Mouse (Mus musculus) heart, postnatal 4 days (tissue): Measurements from ENCODE around the gene Slc39a11. TPM values are rescaled to one million over a fixed set of nuclear protein-coding genes. Genes with fewer than 3 reads are reported as not detected.
"Not testable (repeated sequence)": the region's sequence is repeated elsewhere in the genome, so short reads cannot be mapped to it uniquely, and the experiment has no call there.

ENCODE experiments used
- DNase-seq: peaks from one replicate; pipeline ENCODE4 v3.0.0; 2021
- total RNA-seq, 2 experiments: library from RNA; stranded (reverse); gene quantifications; 2 replicates each; pipeline ENCODE4 v1.2.3; 2021

Gene Slc39a11
- total RNA-seq, 2 experiments from 2014 or later = 8.2 to 9.5 TPM

DNA sequence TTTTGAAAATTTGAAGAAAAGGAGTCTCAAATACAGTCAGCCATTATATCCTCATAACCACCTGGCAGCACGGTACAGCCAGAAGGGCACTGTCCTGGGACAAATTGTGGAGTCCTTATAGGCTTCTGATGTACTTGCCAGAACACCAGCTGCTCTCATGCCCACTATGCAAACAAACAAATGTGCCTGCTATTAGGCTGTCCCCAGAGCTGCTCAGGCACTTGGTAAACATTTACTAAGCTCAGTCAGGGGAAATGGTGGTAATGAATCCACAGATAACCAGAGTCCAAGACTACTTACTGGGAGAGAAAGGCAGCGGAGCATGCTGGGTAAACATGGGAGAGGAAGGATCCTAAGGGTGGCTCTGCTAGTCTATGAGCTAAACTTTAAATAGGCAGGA lies 17.2 kb upstream of the Slc39a11 start:
- DNase-seq = no peak

DNA sequence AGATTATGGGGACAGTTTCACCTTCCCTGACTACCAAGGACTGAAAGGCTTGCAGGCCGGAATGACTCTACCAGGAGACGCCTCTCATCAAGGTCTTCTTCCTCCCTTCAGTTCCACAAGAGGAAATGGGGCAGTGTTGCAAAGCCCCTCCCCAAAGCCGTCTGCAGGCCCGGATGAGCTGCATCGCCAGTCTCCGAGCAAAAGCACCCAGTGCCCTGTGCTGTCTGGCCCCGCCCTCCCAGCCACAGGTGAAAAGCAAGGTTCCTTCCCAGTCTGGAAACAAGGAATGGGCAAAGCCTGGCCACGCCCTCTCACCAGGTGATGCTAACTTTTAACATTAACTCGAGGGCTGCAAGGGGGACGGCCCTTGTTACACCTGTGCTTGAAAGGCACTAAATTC lies 16.8 kb upstream of the Slc39a11 start:
- no peak for DNase-seq

DNA sequence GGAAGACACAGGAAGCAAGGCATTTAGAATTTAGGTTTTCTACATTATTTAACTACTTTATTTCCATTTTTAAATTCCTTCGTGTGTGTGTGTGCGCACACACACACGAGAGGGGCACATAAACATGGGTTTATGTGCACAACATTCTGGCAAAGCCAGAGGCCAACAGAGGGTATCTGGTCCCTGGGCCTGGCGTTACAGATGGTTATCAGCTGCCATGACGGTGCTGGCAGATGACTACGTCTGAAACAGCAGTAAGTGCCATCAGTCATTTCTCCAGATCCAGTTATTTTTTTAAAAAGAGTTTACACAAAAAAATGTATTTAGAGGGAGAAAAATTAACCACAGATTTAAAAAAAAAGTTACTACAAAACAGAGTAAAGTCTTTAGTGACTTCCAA lies 16.3 kb upstream of the Slc39a11 start:
- DNase-seq = no peak

DNA sequence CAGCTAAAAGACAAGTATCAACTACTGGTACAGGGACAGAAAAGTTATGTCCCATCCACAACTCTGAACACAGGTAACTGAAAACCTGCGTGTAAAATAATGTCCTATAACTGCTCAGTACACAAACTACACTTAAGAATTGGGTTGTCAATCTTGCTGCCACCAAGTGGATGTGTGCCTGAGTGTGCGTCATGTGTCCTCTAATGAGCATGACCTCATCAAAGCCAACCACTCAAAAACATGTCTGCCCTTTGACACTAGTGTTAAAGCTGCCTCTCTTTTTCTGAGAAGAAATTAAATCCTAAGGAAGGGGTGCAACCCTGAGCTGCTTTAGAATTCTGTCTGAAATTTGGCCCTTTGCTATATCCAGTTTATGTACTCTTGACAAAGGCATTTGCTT lies 14.4 kb upstream of the Slc39a11 start:
- no peak for DNase-seq

DNA sequence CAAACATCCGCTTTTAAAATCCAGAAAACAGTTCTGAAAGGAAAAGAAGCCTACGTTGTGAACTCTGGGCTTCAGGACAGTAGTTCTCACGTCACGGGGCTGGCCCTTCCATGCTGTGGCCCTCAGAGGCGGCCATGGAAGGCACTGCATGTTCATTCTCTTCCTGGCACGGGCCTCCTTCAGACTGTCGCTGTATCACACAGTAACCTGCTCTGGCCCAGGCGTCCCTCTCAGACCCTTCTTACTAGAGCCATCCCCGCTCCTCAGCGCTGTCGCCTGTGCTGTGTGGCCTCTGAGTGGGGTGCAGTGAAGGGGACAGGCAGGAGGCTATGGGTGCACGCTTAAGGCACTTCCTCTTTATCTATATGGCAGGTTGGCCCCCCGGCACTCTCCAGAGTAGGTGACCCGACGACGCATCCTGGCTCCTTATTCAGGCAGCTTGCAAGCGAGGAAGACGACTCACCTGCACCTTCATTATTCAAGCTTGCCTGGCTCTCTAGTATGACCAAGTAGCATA lies 12.0 kb upstream of the Slc39a11 start:
- no peak for DNase-seq

DNA sequence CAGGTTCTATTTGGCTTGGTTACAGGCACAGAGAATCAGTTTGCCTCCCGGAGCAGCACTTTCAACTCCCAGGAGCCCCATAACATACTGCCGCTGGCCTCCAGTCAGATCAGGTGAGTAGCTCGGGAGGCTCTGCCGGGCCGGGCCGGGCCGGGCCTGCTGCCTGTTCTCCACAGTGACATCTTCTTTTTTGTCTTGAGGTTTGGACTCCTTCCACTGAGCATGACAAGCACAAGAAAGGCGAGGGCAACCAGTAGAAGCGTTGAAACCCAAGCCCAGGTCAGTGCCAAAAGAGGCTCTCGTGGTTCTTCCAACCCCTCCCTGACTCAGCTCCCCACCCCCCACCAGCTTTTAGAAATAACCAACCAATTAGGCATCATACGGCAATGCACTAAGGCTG lies 11.1 kb upstream of the Slc39a11 start:
- no peak for DNase-seq

DNA sequence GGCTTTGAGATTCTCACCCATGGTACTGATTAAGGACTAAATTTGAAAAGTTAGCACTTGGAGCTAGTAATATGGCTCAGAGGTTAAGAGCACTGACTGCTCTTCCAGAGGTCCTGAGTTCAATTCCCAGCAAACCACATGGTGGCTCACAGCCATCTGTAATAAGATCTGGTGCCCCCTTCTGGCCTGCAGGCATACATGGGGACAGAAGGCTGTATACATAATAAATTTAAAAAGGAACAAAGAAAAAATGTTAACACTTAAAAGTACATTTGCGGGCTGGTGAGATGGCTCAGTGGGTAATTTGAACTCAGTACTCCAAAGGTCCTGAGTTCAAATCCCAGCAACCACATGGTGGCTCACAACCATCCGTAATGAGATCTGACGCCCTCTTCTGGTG lies 10.3 kb upstream of the Slc39a11 start:
- DNase-seq = not testable (repeated sequence)

DNA sequence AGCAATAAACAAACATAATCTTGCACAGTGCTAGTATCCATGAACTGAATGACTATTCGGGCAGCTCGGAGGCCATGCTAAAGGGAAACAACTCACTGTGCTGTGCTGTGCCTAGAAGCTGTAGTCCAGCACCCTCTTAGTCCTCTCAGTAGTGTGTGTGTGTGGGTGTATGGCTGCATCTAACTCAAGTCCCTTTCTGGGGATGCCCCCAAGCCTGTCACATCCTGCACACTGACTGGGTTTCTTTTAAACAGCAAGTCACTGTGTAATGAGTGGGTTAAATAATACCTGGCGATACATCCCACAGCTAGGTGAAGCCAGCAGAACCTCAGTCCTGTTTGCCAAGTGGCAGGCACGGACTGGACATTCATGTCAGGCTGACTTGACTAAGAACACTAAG lies 8.9 kb upstream of the Slc39a11 start:
- no peak for DNase-seq

DNA sequence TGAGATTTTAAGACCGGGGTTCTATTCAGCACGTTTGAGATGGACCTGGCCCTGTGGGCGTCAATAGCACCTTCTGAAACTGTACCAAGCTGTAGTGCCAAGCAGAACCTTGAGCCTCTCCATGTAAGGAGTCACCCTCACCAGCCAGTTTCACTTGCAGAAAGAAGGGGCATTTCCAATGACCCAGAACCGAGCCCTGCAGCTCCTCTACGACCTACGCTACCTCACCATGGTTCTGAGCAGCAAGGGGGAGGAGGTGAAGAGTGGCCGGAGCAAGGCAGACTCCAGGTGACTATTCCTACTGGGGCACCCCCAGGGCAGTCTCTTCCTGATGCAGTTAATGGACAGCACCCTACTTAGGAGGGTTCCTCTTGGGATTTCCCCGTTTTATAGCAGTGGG lies 8.4 kb upstream of the Slc39a11 start:
- no peak for DNase-seq

DNA sequence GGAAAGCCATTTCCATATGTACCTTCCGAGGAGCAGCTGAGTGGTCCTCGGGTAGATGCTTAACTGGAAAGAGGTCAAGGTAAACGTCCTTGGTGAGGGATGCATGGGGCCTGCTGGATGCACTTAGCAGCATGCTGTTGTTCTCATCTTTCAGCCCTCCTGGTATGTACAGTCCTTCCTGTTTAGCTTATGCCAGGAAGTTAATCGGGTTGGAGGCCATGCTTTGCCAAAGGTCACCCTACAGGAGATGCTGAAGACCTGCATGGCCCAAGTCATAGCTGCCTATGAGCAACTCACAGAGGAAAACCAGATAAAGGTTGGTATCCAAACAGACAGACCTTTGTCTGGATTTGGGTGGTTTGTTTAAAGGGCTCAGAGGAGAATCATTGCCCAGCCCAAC lies 7.3 kb upstream of the Slc39a11 start:
- no peak for DNase-seq

DNA sequence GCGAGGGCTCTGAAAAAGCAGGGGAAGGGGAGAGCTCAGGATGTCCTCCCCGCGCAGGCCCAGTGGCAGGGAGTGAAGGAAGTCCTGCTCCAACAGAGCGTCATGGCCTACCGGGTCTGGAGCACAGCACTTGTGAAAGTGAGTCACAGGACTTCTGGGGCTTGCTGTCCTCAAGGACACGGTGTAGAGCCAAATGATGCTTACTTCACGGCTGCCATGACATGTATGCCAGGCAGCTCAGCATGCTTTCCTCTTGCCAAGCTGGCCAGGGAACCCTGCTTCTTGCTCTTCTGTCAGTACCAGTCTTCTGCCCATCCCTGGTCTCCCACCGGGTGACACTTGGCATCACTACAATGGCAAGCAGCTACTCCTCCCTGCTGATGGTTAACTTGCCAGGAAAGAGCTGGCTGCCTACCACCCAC lies 6.6 kb upstream of the Slc39a11 start:
- DNase-seq = no peak

DNA sequence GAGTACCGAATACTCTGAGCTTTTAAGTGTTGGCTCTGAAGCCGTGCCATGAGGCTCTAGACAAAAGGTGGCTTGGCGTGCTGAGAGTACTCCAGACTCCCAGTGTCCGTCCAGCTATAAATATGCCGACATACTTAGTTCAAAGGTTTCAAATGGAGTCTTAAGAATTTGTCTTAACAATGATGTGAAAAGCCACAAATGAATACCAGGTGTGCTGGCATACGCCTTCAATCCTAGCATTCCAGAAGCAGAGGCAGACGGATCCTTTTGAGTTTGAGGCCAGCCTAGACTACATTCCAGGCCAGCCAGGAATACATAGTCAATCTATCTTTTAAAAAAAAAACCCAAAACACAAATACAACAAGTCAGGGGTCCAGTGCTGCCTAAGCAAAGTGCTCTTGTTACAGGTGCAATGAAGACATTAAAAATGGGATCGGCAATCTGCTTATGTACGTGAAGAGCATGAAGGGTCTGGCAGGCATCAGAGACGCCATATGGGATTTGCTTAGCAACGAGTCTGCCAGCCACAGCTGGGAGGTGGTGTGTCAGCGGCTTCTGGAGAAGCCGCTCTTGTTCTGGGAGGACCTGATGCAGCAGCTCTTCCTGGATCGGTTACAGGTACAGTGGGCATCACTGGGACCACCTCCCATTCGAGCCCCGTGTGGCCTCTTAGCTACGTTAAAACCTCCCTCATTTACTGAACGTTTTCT lies 4.8 kb upstream of the Slc39a11 start:
- no peak for DNase-seq

DNA sequence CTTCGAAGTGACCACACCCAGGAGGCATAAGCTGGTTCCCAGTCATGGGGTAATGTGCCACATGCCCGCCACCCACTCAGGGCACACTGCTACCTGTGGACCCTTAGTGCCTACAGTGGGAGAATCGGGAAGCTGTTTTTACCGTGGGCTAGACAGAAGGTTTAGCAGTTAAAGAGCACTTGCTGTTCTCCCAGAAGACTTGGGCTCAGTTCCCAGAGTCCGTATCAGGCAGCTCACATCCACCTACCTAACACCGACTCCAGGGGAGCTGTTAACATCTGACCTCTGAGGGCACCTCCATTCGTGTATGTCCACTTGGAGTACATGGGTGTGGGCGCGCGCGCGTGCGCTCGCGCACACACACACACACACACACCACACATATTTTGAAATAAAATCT lies 4.2 kb upstream of the Slc39a11 start:
- no peak for DNase-seq

DNA sequence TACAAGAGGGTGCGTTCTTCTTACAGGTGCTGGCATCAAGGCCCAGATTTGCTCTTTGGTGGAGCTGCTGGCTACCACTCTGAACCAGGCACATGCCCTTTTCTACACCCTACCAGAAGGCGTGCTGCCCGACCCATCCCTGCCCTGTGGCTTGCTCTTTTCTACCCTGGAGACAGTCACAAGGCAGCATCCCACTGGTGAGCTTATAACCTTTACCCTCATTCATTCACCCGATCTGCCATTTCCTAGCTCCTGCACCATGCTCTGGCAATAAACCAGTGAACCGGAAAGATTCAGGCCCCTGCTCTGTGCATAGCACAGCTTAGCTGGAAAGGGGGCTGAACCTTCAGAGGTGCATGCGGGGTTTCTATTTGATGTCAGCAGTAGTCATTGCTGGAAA lies 2.6 kb upstream of the Slc39a11 start:
- no peak for DNase-seq

DNA sequence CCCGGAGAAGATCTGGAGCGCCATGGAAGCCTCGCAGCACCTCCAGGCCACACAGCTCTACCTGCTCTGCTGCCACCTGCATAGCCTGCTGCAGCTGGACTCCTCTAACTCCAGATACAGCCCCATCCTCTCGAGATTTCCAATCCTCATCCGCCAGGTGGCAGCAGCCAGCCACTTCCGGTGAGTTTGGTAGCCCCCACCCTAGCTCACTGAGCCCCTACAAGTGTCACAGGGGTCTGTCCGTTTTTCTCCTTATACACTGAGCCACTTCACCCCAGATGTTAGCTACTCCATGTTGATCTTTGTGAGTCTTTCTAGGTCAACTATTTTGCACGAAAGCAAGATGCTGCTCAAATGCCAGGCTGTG lies 2.0 kb upstream of the Slc39a11 start:
- peak; percentile 60 for DNase-seq

DNA sequence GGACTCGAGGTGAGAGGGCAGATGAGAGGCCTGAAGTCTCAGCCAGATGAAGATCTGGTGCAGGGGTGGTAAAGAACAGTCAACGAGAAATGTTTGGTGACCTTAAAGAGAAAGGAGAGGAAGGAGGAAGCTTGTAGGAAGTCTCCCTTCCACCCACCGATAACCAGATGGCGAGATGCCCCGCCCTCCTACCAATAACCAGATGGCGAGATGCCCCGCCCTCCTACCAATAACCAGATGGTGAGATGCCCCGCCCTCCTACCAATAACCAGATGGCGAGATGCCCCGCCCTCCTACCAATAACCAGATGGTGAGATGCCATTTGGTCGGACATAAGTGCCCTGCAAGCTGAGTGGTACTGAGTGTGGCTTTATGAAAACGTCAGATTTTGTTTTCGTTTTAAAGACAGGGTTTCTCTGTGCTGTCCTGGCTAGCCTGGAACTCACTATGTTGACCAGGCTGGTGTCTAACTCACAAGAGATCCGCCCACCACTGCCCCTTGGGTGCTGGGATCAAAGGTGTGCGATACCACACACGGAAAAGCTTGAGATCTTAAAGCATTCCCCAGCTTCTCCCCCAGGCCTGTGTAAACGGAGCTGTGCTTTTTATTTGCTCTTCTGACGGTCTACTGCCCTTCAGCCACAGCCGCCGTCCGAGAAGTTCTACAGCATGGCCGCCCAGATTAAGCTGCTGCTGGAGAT lies 1.5 kb upstream of the Slc39a11 start:
- DNase-seq = no peak

DNA sequence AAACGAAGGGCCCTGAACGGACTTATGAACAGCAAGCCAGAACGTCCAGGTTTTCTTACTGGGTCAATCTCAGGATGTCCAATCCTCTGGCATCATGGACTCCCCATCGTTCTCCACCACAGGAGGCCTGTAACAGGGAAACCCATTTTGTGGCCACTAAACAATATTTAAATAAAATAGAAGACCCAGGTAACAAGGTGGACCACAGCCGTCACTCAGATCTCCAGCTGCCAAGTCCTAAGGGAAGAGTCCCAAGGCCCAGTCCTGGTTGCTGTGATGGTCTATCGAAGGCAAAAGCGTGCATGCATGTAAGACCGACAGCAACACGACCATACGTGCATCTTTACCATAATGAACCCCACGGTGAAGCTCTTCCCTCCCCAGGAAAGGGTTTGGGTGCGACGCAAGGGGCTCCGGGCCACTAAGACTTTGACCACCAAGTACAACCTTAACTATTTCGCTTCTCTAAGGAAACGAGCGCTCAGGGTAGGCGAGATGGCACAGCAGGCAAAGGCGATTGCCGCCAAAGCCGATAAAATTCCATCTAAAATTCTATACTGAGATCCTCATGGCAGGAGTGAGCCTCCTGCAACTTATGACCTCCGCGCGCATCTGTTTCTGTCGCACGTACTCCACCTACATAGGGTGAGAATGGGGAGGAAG lies 1.1 kb downstream of the Slc39a11 start, which contains the start of gene Cog1:
Gene Cog1 (plus strand): TSS at position 480 of the 663 bp plus-strand sequence.
- DNase-seq = no peak

DNA sequence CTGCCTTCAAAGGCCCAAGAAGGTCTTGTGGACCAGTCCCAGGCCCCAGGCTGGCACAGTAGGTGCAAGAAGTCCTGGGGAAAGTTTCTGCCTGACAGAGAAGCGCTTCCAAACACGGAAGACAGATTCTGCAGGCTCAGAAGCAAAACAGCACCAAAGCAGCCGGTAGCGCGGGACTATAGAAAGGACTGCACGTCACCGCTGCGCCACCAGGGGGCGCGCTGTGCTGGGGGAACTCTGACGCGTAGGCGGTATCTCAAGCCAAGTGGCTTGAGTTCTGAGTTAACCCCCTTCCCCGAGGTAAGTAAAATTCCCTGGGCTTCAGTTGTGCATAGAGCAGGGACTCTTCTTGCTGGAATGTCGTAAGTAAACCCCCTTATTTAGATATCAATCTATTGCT lies 1.7 kb downstream of the Slc39a11 start:
- DNase-seq = peak; percentile 88

DNA sequence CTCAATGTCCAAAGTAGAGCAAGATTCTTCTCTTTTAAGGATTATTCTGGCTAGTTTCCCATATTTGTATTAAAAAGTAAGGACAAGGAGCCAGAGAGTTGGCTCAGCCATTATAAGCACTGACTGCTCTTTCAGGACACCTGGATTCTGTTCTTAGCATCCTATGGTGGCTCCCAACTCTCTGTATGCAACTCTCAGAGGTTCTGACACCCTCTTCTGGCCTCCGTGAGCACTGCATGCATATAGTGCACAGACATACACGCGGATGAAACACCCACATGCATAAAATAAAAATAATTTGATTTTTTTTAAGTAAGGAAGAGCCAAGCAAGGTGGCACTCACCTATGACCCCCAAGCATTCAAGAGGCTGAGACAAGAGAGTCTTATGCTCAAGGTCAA lies 4.7 kb downstream of the Slc39a11 start:
- DNase-seq = no peak

DNA sequence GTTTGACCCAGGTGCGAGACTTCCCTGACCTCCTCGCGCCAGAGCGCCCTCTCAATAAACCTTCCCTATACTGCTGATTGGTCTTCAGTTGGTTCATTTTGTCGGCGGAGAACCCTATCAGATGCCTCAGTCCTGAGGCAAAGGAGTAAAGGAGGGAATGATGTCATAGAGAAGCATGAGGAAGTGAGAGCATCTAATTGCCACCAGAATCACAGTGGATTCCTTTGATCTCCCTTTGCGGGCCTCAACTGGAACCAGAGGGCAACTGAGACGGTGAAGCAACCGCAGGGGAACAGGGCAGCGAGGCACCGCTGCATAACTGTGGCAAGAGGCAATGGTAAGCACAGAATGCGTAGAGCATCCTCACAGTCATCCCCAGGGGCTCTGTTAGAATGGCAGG lies 11.2 kb downstream of the Slc39a11 start:
- no peak for DNase-seq

DNA sequence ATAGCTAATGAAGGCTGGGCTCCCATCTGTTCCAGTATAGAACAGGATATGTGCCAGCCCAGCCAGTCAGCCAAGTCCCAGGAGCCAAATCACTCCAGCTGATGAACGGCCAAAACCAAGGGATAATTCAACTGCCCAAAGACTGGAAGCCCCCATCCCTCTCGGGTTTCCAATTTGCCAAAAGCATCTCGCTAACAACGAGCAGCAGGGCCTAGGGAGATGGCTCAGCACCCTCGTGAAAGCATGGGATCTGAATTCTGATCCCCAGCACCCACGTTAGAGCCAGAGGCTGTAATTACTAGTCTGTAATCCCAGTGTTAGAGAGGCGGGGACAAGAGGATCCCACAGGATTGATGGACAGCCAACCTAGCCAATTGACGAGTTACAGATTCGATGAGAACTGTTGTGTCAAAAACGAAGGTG lies 15.2 kb downstream of the Slc39a11 start:
- DNase-seq = no peak

DNA sequence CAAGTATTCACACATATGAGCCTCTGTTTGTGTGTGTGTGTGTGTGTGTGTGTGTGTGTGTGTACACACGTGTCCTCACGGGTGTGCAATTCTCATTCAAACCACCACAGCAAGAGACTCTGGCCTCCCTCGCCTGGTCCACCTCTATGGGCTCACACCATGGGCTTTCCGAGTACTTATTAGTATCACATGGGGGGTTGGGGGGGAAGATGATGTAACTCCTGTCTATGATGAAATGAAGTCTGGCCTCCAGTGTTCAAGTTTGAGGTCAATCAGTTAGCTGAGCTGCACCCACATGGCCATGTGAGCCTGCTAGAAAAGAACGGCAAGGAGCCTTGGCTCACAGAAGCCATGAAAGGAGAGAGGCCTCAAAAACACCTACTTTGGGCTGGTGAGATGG lies 16.5 kb downstream of the Slc39a11 start:
- DNase-seq = no peak

DNA sequence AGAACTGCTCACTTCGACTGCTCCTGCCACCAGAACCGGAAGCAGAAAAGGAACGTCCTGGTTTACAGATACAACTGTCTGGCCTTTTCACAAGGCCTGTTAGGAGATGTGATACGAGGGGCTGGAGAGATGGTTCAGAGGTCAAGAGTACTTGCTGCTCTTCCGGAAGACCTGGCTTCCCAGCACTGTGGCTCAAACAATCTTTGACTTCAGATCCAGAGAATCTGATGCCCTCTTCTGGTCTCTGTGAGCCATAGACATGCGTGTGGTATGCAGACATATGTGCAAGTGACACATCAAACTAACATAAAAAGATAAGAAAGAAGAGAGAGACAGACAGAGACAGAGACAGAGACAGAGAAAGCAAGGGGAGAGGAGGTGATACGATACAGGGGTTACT lies 17.6 kb downstream of the Slc39a11 start:
- DNase-seq = no peak

DNA sequence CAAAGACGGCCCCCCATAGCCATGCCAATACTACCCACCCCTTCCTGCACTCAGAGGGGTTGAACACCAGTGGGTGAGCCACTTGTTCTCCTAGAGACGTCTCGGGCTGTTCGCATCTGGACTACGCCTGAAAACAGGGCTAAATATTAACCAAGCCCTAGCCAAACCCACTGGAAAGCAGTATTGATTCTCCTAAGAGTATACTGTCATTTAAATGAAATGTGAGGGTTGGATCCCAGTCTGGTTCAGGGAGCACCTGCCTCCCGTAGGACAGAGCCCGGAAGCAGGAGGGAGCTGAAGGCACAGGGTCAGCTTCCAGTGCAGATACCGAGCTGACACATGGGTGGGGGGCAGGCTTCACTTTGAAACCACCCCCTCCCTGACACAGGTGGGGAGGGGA lies 18.0 kb downstream of the Slc39a11 start:
- no peak for DNase-seq
